Mouse (Mus musculus) CD4-positive naive resting alpha-beta T cell, adult 76 days (primary cell): ENCODE results near the gene Vmn1r122. TPM values are rescaled to one million over a fixed set of nuclear protein-coding genes. Genes with fewer than 3 reads are reported as not detected.

Source experiments
- total RNA-seq: library from RNA; stranded (reverse); gene quantifications from one replicate; pipeline ENCODE4 v1.2.4, GENCODE M21; 2023

Vmn1r122 gene
- total RNA-seq: not detected

GRCm38 (mm10) chr7:21134028-21134427, at the start of gene Vmn1r122:
Gene Vmn1r122, minus strand, starts transcription at chr7:21134128.

GRCm38 (mm10) chr7:21161885-21162284, 28.0 kb upstream of the Vmn1r122 start, which contains the start of gene Vmn1r123:
Gene Vmn1r123, plus strand, starts transcription at chr7:21162185.

GRCm38 (mm10) chr7:21098413-21098812, 35.5 kb downstream of the Vmn1r122 start, which contains the start of gene Vmn1r121:
Gene Vmn1r121, minus strand, starts transcription at chr7:21098513.

Other genes with a start within 250 kb of the Vmn1r122 start
- gene Vmn1r118, start 221.8 kb downstream of the Vmn1r122 start, total RNA-seq: not detected
- not detected for gene Vmn1r119, start 121.7 kb downstream of the Vmn1r122 start, total RNA-seq
- gene Vmn1r120, start 80.3 kb downstream of the Vmn1r122 start, total RNA-seq: not detected
- gene Vmn1r121, start 35.6 kb downstream of the Vmn1r122 start, total RNA-seq: not detected
- gene Vmn1r123, start 28.1 kb upstream of the Vmn1r122 start, total RNA-seq: not detected
- not detected for gene Gm5157, start 56.3 kb upstream of the Vmn1r122 start, total RNA-seq
- gene Vmn1r124, start 126.5 kb upstream of the Vmn1r122 start, total RNA-seq: not detected
- gene Vmn1r125, start 138.1 kb upstream of the Vmn1r122 start, total RNA-seq: not detected
- not detected for gene Vmn1r126, start 167.3 kb upstream of the Vmn1r122 start, total RNA-seq
- not detected for gene Vmn1r127, start 185.7 kb upstream of the Vmn1r122 start, total RNA-seq
- not detected for gene Vmn1r128, start 215.2 kb upstream of the Vmn1r122 start, total RNA-seq
- not detected for gene Vmn1r129, start 227.2 kb upstream of the Vmn1r122 start, total RNA-seq